Mouse (Mus musculus) liver, adult 2 months (tissue): ENCODE measurements at regions not wholly inside any gene's neighbourhood (a gene's known extent, or its start where the extent isn't known, plus 50 kb on each side); places are given as distances from the start of the nearest gene placed in this dataset.

Experiments used
- CTCF ChIP-seq: fragments of 200-500 bp; IDR thresholded peaks from 2 replicates; pipeline ENCODE4 v1.5.1; 2011; ENCODE audit warnings: low read depth, low read length, control low read depth
- POLR2A ChIP-seq: fragments of 200-500 bp; IDR thresholded peaks from 2 replicates; pipeline ENCODE4 v1.6.1; 2011; ENCODE audit warnings: low read length, control low read depth; ENCODE audit not compliant: insufficient read depth; ENCODE audit errors: extremely low read depth

DNA sequence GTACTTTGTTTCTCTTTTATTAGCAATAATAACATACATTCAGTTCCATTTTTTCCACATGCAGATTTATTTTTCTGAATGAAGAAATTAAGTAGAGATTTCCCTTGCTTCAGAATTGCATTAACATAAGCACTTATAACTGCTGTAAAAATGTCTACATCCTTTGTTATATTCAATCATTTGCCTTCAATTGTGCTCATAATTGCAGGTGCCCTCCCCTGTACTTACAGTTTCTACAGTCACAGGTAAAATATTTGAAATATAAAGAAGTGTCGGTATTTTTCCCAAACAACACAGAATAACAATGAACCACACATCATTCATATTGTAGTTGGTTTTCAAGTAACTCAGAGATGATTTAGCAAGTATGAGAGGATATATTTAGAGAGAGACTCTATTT, 568.8 kb downstream of the Ptprc start:
- TF ChIP-seq POLR2A = no peak
- no peak for TF ChIP-seq CTCF
